Mouse (Mus musculus): Measurements from ENCODE around the gene Ccdc85b. TPM values are rescaled to one million over a fixed set of nuclear protein-coding genes. Genes with fewer than 3 reads are reported as not detected.
A peak's percentile ranks its signal among the peaks of the same experiment; 100 is the strongest.

Ccdc85b gene
- polyA plus RNA-seq, 1 experiment from 2014 or later = 11.7 TPM

DNA sequence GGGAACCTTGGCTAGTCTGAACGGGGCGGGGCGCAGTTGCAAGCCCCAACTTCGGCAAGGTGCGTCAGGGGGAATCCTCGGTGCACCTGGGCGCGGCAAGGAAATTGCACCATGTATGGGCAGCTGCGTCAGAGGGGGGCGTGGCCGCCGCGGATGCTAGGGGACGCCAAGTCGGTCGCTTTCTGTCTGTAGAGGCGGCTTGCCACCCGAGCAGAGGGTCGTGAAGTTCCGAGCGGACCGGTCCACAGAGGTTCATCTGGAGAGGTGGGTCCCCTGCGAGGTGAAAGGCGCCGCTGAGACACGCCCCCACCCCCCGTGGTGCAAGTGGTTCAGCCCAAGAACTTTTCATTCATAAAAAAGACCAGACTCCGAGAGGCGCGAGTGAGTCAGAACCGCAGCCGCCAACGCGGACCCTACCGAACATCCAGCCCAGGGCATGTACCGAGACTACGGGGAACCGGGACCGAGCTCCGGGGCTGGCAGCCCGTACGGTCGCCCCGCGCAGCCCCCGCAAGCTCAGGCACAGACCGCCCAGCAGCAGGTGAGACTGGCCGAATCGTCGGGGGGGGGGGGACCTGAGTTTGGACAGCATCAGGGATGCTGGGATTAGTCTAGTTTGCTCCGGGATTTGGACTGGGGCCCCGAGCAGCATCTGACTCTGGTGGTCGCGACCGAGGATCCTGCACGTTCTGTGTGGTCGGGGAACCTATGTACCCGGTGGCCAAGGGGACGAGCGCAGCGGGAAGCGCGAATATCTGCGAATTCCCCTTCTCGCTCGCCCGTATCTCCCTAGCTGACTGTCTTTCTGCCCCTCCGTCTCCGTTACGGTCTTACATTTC is 10.0 kb downstream of the Ccdc85b start, which contains the start of gene Fosl1:
Gene Fosl1, plus strand, starts transcription at position 33 of the 839 bp plus-strand sequence.
- Histone ChIP-seq H3K27me3 (replicated peaks) (peaks cover 59% of the 10 kb centered on the region), H3K36me3 (replicated peaks) (no peaks in the 10 kb centered on the region), H3K27ac (no peak within 1 kb of the TSS), H3K9ac (peak within 1 kb of the TSS; percentile 37), H3K4me3 (peak within 1 kb of the TSS; percentile 60), H3K4me2 (peak within 1 kb of the TSS; percentile 95), H3K9me3 (no peaks in the 10 kb centered on the region), H3K4me1 (peaks cover 18% of the 10 kb centered on the region)
- under 1% methylated on average over 70 of the region's 70 CpGs for WGBS
- ATAC-seq (replicated peaks) = peak; percentile 76

DNA sequence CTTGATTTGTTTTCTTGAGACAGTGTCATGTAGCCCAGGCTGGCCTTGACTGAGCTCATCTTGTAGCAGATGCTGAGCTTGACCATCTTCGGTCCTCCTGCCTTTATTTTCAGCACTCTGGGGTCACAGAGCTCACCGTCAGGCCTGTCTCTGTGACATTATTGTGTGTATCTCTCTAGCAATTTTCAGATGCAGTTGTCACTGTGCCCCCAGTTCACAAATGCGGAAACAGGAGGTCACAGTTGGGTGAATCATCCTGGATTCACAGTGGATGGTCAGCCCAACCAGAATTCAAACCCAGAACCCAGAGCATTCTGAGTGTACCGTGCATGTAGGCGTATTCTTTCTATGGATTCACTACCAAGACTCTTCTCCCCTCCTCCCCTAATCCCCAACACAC is 11.9 kb downstream of the Ccdc85b start:
- H3K9me3 ChIP-seq = no peaks in the 10 kb centered on the region
- WGBS = 85% methylated on average over 5 of the region's 5 CpGs
- H3K27ac ChIP-seq = no peak overlapping the region
- no peak overlapping the region for H3K4me2 ChIP-seq
- H3K36me3 ChIP-seq (replicated peaks) = no peaks in the 10 kb centered on the region
- no peak for ATAC-seq (replicated peaks)
- no peak overlapping the region for H3K9ac ChIP-seq
- H3K27me3 ChIP-seq (replicated peaks) = peaks cover 58% of the 10 kb centered on the region
- peaks cover 18% of the 10 kb centered on the region for H3K4me1 ChIP-seq
- no peak overlapping the region for H3K4me3 ChIP-seq

DNA sequence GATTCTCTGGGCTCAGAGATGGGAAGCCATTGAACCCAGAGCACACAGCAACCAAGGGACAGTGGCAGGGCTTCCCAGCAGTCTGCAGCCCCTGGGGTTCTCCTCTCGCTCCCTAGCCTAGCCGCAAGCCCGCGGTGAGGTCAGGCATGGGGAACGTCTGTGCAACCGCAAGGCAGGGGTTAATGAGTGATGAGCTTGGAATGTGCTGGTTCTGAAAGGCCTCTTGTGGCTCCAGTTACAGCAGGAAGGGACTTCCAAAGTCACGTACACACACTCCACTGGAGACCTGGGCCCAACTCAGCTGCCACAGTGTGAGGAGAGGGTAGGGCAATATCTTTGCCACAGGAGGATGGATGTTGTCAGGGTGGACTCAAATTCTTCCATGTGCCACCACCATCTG is 12.7 kb downstream of the Ccdc85b start:
- H3K27ac ChIP-seq = no peak overlapping the region
- no peak overlapping the region for H3K4me2 ChIP-seq
- 48% methylated on average over 7 of the region's 7 CpGs for WGBS
- no peak for ATAC-seq (replicated peaks)
- no peak overlapping the region for H3K9ac ChIP-seq
- H3K4me1 ChIP-seq = peaks cover 18% of the 10 kb centered on the region
- H3K36me3 ChIP-seq (replicated peaks) = no peaks in the 10 kb centered on the region
- H3K9me3 ChIP-seq = no peaks in the 10 kb centered on the region
- peaks cover 50% of the 10 kb centered on the region for H3K27me3 ChIP-seq (replicated peaks)
- no peak overlapping the region for H3K4me3 ChIP-seq

DNA sequence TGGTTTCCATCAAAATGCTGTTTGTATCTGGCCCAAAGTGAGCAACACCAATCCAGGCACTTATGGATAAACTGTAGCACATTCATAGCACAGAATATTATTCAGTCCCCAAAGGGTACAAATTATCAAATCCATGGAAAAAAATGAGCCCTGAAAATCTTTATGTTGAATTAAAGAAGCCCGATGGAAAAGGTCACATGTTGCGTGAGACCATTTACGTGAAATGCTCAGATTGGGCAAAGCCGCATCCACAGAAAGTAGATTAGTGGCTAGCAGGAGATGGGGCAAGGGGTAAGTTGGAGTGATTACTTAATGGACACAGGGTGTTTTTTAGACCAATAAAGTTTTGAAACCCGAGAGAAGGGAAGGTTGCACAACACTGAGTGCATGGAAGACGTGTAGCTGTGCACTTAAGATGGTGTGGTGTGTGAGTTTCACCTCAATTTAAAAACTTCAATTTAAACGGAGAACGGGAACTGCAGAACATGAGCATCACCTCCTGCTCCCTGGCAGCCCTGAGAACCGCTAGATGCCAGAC is 13.3 kb downstream of the Ccdc85b start:
- no peaks in the 10 kb centered on the region for H3K9me3 ChIP-seq
- 64% methylated on average over 9 of the region's 9 CpGs for WGBS
- H3K4me2 ChIP-seq = no peak overlapping the region
- no peak for ATAC-seq (replicated peaks)
- H3K27ac ChIP-seq = no peak overlapping the region
- peaks cover 18% of the 10 kb centered on the region for H3K4me1 ChIP-seq
- H3K9ac ChIP-seq = no peak overlapping the region
- H3K27me3 ChIP-seq (replicated peaks) = peaks cover 44% of the 10 kb centered on the region
- H3K4me3 ChIP-seq = no peak overlapping the region
- no peaks in the 10 kb centered on the region for H3K36me3 ChIP-seq (replicated peaks)

DNA sequence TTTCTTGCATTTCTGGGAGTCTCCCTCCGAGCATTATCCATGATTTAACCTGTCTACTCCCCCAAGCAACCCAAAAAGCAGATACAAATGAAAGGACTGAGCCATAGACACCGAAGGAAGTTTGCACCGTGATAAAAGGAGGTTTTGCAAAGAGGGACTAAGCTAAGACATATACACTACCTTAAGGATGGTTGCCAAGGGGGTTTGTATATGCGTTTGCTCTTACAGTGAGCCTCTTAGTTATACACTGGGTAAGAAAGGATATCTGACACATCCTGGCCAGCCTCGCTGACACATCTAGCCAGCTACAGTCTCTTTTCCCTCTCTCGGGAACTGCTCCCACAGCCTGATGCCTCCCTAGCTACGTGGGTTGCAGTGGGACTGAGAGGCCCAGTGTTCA is 23.7 kb downstream of the Ccdc85b start:
- H3K36me3 ChIP-seq (replicated peaks) = no peaks in the 10 kb centered on the region
- H3K9me3 ChIP-seq = no peaks in the 10 kb centered on the region
- H3K27ac ChIP-seq = no peak overlapping the region
- H3K4me1 ChIP-seq = peaks cover 12% of the 10 kb centered on the region
- no peak overlapping the region for H3K4me3 ChIP-seq
- H3K27me3 ChIP-seq (replicated peaks) = no peaks in the 10 kb centered on the region
- 0 out of 2 replicates have a peak overlapping the region, but pooled peaks have one; percentile 10 for H3K9ac ChIP-seq
- no peak for ATAC-seq (replicated peaks)
- WGBS = 71% methylated on average over 7 of the region's 7 CpGs
- peak overlapping the region; percentile 46; the same call in 1 of the 2 replicates for H3K4me2 ChIP-seq

DNA sequence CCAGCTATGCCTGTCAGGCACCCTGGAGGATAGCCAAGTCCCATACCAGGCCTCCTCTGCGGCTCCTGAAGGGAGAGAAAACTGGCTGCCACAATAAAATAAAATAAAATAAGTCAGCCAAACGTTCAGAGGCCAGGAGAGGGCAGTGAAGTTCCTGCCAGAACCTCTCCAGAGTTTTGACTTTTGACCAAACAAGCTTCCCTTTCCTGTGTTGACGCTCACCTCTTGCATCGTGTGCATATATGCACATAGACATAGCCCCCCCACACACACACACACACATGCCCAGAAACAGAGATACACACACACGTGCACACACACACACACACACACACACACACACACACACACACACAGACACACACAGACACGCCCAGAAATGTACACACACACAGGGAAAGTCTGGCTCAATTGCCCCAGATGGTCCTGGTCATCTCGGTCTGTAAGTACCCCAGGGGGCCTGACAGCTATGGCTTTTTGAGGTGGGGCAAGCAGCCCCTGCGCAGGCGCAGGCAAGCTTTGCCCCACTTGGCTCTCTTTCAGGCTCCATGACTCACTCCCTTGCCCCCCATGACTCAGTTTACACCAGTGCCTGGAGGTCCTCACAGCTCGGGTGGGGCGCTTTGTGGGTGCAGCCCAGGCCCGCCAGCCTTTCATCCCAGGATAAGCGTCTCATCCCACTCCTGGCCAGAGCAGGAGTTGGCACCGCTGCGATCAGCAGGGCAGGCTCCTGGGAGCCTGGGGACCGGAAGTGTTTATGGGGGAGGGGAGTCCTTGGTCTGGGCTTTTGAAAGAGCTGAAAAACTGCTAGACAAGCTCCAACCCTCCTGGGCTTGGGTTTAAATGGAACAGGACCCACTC is 24.5 kb downstream of the Ccdc85b start:
- WGBS = 13% methylated on average over 16 of the region's 16 CpGs
- peak overlapping the region; percentile 10; the same call in 1 of the 2 replicates for H3K9ac ChIP-seq
- no peaks in the 10 kb centered on the region for H3K9me3 ChIP-seq
- peaks cover 12% of the 10 kb centered on the region for H3K4me1 ChIP-seq
- peak overlapping the region; percentile 13; the same call in 1 of the 2 replicates for H3K4me3 ChIP-seq
- no peak overlapping the region; the same call in 1 of the 2 replicates for H3K27ac ChIP-seq
- H3K36me3 ChIP-seq (replicated peaks) = no peaks in the 10 kb centered on the region
- ATAC-seq (replicated peaks) = no peak
- H3K4me2 ChIP-seq = peak overlapping the region; percentile 46
- no peaks in the 10 kb centered on the region for H3K27me3 ChIP-seq (replicated peaks)

DNA sequence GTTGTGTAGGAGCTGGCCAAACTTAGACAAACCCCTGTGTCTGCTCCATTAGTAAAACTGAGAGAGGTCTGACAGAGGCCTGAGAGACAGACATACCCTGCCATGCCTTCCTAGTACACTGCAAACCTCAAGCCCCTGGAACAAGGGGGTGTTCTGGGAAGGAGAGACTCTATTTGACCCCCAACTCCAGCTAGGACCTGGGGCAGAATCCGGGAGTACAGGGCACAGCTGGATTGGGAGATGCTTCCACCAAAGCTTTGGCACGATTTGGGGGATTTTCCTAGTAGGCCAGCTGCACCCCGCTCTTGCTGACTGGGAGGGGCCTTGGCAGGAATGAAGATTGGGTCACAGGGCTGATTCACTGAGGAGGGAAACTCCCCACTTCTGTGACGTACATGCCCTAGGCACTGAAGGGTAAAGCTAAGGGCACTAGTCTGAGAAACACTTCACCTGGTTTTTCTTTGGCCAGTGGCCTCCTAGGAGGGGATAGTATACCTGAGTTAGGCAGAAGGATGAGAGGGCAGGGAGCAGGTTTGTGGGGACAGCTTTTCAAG is 25.7 kb downstream of the Ccdc85b start:
- Histone ChIP-seq H3K4me1 (peaks cover 16% of the 10 kb centered on the region), H3K27ac (no peak overlapping the region), H3K4me3 (no peak overlapping the region), H3K36me3 (replicated peaks) (peaks cover 1% of the 10 kb centered on the region; the same call in 1 of the 2 replicates), H3K9ac (no peak overlapping the region), H3K4me2 (no peak overlapping the region), H3K9me3 (no peaks in the 10 kb centered on the region), H3K27me3 (replicated peaks) (no peaks in the 10 kb centered on the region)
- 79% methylated on average over 4 of the region's 4 CpGs for WGBS
- no peak for ATAC-seq (replicated peaks)

DNA sequence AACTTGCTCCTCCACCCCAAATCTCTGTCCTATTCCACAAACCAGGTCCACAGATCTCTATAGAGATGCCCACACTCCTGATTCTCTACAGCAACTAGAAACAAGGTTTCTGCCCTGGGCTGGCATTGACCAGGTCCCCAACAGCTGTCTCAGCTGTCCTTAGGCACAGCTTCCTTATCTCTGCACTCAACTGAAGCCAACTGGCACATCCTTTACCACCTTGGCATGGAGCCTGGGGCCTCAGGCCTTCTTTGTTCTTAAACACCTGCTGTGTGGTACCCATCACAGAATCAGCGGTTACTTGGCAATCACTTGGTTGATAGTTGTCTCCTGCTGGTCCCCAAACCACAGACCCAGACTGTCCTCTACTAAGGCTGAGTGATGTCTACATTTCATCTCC is 27.3 kb downstream of the Ccdc85b start:
- Histone ChIP-seq H3K4me3 (no peak overlapping the region), H3K27me3 (replicated peaks) (no peaks in the 10 kb centered on the region), H3K4me1 (peaks cover 30% of the 10 kb centered on the region), H3K27ac (no peak overlapping the region), H3K36me3 (replicated peaks) (peaks cover 10% of the 10 kb centered on the region; the same call in 1 of the 2 replicates), H3K9me3 (no peaks in the 10 kb centered on the region), H3K9ac (no peak overlapping the region), H3K4me2 (no peak overlapping the region)
- WGBS = 84% methylated on average over 1 of the region's 1 CpGs
- ATAC-seq (replicated peaks) = no peak

DNA sequence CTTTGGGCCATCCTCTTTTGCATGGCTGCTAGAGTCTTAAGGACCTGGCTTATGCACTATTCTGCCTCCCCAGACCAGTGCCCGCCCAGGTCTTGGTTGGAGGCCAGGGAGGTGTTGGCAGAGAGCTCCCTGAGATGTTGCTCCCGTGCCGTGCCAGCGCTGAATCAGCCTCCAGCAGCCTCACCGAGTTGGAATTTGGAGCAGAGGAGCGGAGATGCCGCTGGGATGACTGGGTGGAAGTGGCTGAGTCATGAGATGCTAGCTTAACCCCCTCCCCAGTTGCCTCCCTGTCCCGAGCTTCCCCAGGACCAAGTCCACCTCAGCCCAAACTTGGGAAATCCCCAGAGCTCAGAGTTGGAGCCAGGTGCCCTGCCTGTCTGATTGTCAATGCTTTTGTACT is 27.9 kb downstream of the Ccdc85b start:
- no peak for ATAC-seq (replicated peaks)
- no peak overlapping the region for H3K4me3 ChIP-seq
- H3K27me3 ChIP-seq (replicated peaks) = no peaks in the 10 kb centered on the region
- 76% methylated on average over 8 of the region's 8 CpGs for WGBS
- H3K4me2 ChIP-seq = no peak overlapping the region
- H3K27ac ChIP-seq = no peak overlapping the region
- H3K36me3 ChIP-seq (replicated peaks) = peaks cover 10% of the 10 kb centered on the region; the same call in 1 of the 2 replicates
- no peaks in the 10 kb centered on the region for H3K9me3 ChIP-seq
- peaks cover 30% of the 10 kb centered on the region for H3K4me1 ChIP-seq
- no peak overlapping the region for H3K9ac ChIP-seq

DNA sequence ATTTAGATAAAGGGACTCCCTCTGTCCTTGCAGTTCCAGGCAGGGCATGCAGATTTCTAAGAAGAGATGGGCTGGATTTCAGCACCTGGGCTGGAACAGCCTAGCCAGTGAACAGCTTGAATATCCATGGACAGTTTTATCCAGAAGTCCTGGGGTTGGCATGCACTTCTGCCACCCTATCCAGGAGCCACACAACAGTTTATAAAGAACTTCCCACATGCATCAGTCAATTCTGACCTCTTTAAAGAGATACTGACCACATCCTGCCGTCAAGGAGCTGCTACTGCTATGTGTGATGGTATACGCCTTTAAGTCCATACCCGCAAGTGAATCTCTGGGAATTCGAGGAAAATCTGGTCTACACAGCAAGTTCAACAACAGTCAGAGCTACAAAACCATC is 28.5 kb downstream of the Ccdc85b start:
- H3K36me3 ChIP-seq (replicated peaks) = peaks cover 10% of the 10 kb centered on the region; the same call in 1 of the 2 replicates
- H3K27ac ChIP-seq = no peak overlapping the region
- H3K4me1 ChIP-seq = peaks cover 30% of the 10 kb centered on the region
- no peaks in the 10 kb centered on the region for H3K9me3 ChIP-seq
- 88% methylated on average over 4 of the region's 4 CpGs for WGBS
- ATAC-seq (replicated peaks) = no peak
- no peak overlapping the region for H3K4me3 ChIP-seq
- H3K27me3 ChIP-seq (replicated peaks) = no peaks in the 10 kb centered on the region
- no peak overlapping the region for H3K4me2 ChIP-seq
- H3K9ac ChIP-seq = no peak overlapping the region

DNA sequence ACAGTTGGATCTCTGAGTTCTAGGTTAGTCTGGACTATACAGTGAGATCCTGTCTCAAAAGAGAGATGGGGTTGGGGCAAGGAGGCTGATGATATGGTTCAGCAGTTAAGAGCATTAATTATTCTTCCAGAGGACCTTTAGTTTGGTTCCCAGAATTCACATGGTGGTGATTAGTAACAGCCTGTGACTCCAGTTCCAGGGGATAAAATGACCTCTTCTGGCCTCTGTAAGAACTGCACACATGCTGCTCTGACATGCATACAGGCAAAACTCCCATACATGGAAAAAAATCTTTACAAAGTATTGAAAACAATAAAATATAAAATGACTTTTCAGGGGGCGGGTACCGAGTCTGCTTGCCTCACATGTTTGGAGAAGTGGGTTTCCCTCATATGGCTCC is 29.6 kb downstream of the Ccdc85b start:
- WGBS = 94% methylated on average over 2 of the region's 2 CpGs

More for the DNA sequence above, 29.6 kb downstream of the Ccdc85b start:
- peaks cover 30% of the 10 kb centered on the region for H3K4me1 ChIP-seq
- no peak overlapping the region for H3K27ac ChIP-seq
- H3K27me3 ChIP-seq (replicated peaks) = no peaks in the 10 kb centered on the region
- H3K9ac ChIP-seq = no peak overlapping the region
- peaks cover 10% of the 10 kb centered on the region; the same call in 1 of the 2 replicates for H3K36me3 ChIP-seq (replicated peaks)
- H3K4me2 ChIP-seq = no peak overlapping the region
- H3K4me3 ChIP-seq = no peak overlapping the region
- H3K9me3 ChIP-seq = no peaks in the 10 kb centered on the region
- no peak for ATAC-seq (replicated peaks)
